Mouse (Mus musculus) gastrocnemius, adult 18-20 months (tissue): ENCODE measurements around the gene Galnt15. TPM values are rescaled to one million over a fixed set of nuclear protein-coding genes. Genes with fewer than 3 reads are reported as not detected.
A peak's percentile ranks its signal among the peaks of the same experiment; 100 is the strongest.

Source experiments
- DNase-seq: peaks from one replicate; pipeline ENCODE4 v3.0.0; 2021; ENCODE audit warnings: low spot score
- long read RNA-seq, 2 experiments: library from polyadenylated mRNA; stranded (forward); transcript quantifications; one replicate each; pipeline ENCODE4 v2.0.0; 2021
- total RNA-seq, 2 experiments: library from RNA; stranded (reverse); gene quantifications; 2 replicates each; pipeline ENCODE4 v1.2.3; 2021

The Galnt15 gene
- 1 to 10 TPM; 6.2 to 6.5 TPM for total RNA-seq
- long read RNA-seq, experiment 1, full-length matches to known transcripts: 2 of 2 reads
- long read RNA-seq, experiment 1, partial matches to known transcripts: 0 of 2 reads
- long read RNA-seq, experiment 1, other reads (novel, unspliced or antisense): 0 of 2 reads
- long read RNA-seq, experiment 2: 0 reads

- DNase-seq: peak; percentile 81
Observed at GRCm38 (mm10) chr14:32028681-32029091, at the start of gene Galnt15. Gene Galnt15, plus strand, starts transcription at chr14:32028989.

GRCm38 (mm10) chr14:31994021-31994420 is 34.8 kb upstream of the Galnt15 start:
- peak; percentile 43 for DNase-seq

GRCm38 (mm10) chr14:32000941-32001340 is 27.8 kb upstream of the Galnt15 start:
- DNase-seq: no peak

- DNase-seq: no peak
Observed at GRCm38 (mm10) chr14:32002502-32003338, 26.1 kb upstream of the Galnt15 start.

- DNase-seq: no peak
Observed at GRCm38 (mm10) chr14:32003904-32004596, 24.7 kb upstream of the Galnt15 start.

GRCm38 (mm10) chr14:32005673-32006261 is 23.0 kb upstream of the Galnt15 start:
- no peak for DNase-seq

- no peak for DNase-seq
Observed at GRCm38 (mm10) chr14:32007654-32008335, 21.0 kb upstream of the Galnt15 start.

GRCm38 (mm10) chr14:32009715-32010114 is 19.1 kb upstream of the Galnt15 start:
- no peak for DNase-seq

- no peak for DNase-seq
Observed at GRCm38 (mm10) chr14:32011547-32012304, 17.1 kb upstream of the Galnt15 start.

- no peak for DNase-seq
Observed at GRCm38 (mm10) chr14:32015131-32015770, 13.5 kb upstream of the Galnt15 start.

- DNase-seq: no peak
Observed at GRCm38 (mm10) chr14:32016466-32016865, 12.3 kb upstream of the Galnt15 start.

- no peak for DNase-seq
Observed at GRCm38 (mm10) chr14:32016921-32017320, 11.9 kb upstream of the Galnt15 start.

- no peak for DNase-seq
Observed at GRCm38 (mm10) chr14:32017448-32017847, 11.3 kb upstream of the Galnt15 start.

- DNase-seq: no peak
Observed at GRCm38 (mm10) chr14:32019091-32019490, 9.7 kb upstream of the Galnt15 start.

- no peak for DNase-seq
Observed at GRCm38 (mm10) chr14:32021967-32022366, 6.8 kb upstream of the Galnt15 start.

GRCm38 (mm10) chr14:32022450-32022849 is 6.3 kb upstream of the Galnt15 start:
- DNase-seq: no peak

- DNase-seq: no peak
Observed at GRCm38 (mm10) chr14:32023891-32024290, 4.9 kb upstream of the Galnt15 start.

GRCm38 (mm10) chr14:32027218-32027617 is 1.6 kb upstream of the Galnt15 start:
- no peak for DNase-seq

- no peak for DNase-seq
Observed at GRCm38 (mm10) chr14:32029411-32029992, 713 bp downstream of the Galnt15 start.

GRCm38 (mm10) chr14:32030073-32030472 is 1.3 kb downstream of the Galnt15 start:
- DNase-seq: no peak
